ENCODE assay signal across 12 mouse cellular contexts in genomic region chr8:117357491-117358467, GRCm38 (mm10).
DNase-seq lines count a peak whose midpoint lies in the region; ATAC-seq lines count a peak whose summit lies in the region.
"Had no signal": no experiment of that assay in that cellular context is flagged by ENCODE, and none has a peak within 500 bp of the region (broad histone marks: within the 10 kb centered on the region; RNA-seq: fewer than 3 reads in every experiment).

No protein-coding gene starts in this region.

- no peak overlapping the region for H3K9ac ChIP-seq in intestine, embryonic 15.5 days
- no peak overlapping the region for H3K9ac ChIP-seq in hindbrain, embryonic 16.5 days (ENCODE audit: low read depth, low read length)
- H3K9ac ChIP-seq: liver, embryonic 15.5 days; midbrain, embryonic 13.5 days had no signal

- ATAC-seq in intestine, embryonic 15.5 days, result peak; percentile 53; the same call in 1 of the 2 replicates
- ATAC-seq in hindbrain, embryonic 16.5 days, result no peak
- ATAC-seq: forebrain, embryonic 14.5 days; midbrain, embryonic 13.5 days had no signal

- H3K9me3 ChIP-seq in intestine, embryonic 15.5 days, result no peaks in the 10 kb centered on the region
- H3K9me3 ChIP-seq in hindbrain, embryonic 16.5 days (ENCODE audit: control insufficient read depth, low read length), result no peaks in the 10 kb centered on the region
- H3K9me3 ChIP-seq: liver, embryonic 15.5 days; midbrain, embryonic 13.5 days had no signal

- peak overlapping the region; percentile 20; the same call in 1 of the 2 replicates for H3K4me2 ChIP-seq in intestine, embryonic 15.5 days (replicated peaks)
- no peak overlapping the region for H3K4me2 ChIP-seq in hindbrain, embryonic 16.5 days (ENCODE audit: low read length)
- H3K4me2 ChIP-seq: liver, embryonic 15.5 days; midbrain, embryonic 13.5 days had no signal

- peak overlapping the region; percentile 70 for H3K27ac ChIP-seq in intestine, embryonic 15.5 days
- H3K27ac ChIP-seq in hindbrain, embryonic 16.5 days (ENCODE audit: low read depth, low read length), result no peak overlapping the region
- H3K27ac ChIP-seq: midbrain, embryonic 13.5 days had no signal

- H3K4me1 ChIP-seq in intestine, embryonic 15.5 days (replicated peaks), result peaks cover 46% of the 10 kb centered on the region
- peaks cover 11% of the 10 kb centered on the region for H3K4me1 ChIP-seq in hindbrain, embryonic 16.5 days (ENCODE audit: control insufficient read depth, insufficient read depth, low read depth, low read length)

- peak; percentile 51 for DNase-seq in kidney, postnatal 10 days
- no peak for DNase-seq in kidney, postnatal 4 days
- peak; percentile 95 for DNase-seq in Muller cell, postnatal 12 days (ENCODE audit: inconsistent ontology term)
- peak; percentile 84 for DNase-seq in adipocyte (ENCODE audit: low spot score)
- DNase-seq in spleen, adult 12 weeks (ENCODE audit: low spot score), result no peak
- DNase-seq: cerebellum, adult 11 months; layer of hippocampus, adult 9-11 months had no signal

- no peak overlapping the region for H3K4me3 ChIP-seq in intestine, embryonic 15.5 days (replicated peaks)
- no peak overlapping the region for H3K4me3 ChIP-seq in hindbrain, embryonic 16.5 days (ENCODE audit: low read length)
- H3K4me3 ChIP-seq: liver, embryonic 15.5 days; midbrain, embryonic 13.5 days had no signal

- WGBS in intestine, embryonic 15.5 days, result 85% methylated on average over 16 of the region's 16 CpGs
- WGBS in hindbrain, embryonic 16.5 days, result 94% methylated on average over 16 of the region's 16 CpGs

- H3K36me3 ChIP-seq in intestine, embryonic 15.5 days, result no peaks in the 10 kb centered on the region
- no peaks in the 10 kb centered on the region for H3K36me3 ChIP-seq in hindbrain, embryonic 16.5 days (ENCODE audit: control insufficient read depth, insufficient read depth, low read length)
- H3K36me3 ChIP-seq: midbrain, embryonic 13.5 days had no signal

- H3K27me3 ChIP-seq in intestine, embryonic 15.5 days (replicated peaks), result no peaks in the 10 kb centered on the region
- no peaks in the 10 kb centered on the region for H3K27me3 ChIP-seq in hindbrain, embryonic 16.5 days (replicated peaks; ENCODE audit: control insufficient read depth, insufficient read depth, low read length)
- H3K27me3 ChIP-seq: liver, embryonic 15.5 days; midbrain, embryonic 13.5 days had no signal

Comparison
In these comparisons a context has a peak if more than half of its experiments do, and no peak if none do; other contexts are left out.
1. DNase-seq: peak in kidney, postnatal 10 days (single experiment), Muller cell, postnatal 12 days (single experiment) and adipocyte (single experiment); none in kidney, postnatal 4 days (0 of 2) and spleen, adult 12 weeks (single experiment).